Mouse (Mus musculus): ENCODE results near the gene Gm3646. TPM values are rescaled to one million over a fixed set of nuclear protein-coding genes. Genes with fewer than 3 reads are reported as not detected.
A peak's percentile ranks its signal among the peaks of the same experiment; 100 is the strongest.

Gene Gm3646
- not detected for total RNA-seq (2022)

GRCm38 (mm10) chr1:39805243-39805979 is at the start of gene Gm3646:
Gm3646 (minus strand) TSS chr1:39805332.
- DNase-seq = peak; percentile 44

GRCm38 (mm10) chr1:39847066-39847465 is 41.9 kb upstream of the Gm3646 start:
- no peak for DNase-seq

- DNase-seq = no peak
Observed at GRCm38 (mm10) chr1:39846031-39846550, 41.0 kb upstream of the Gm3646 start.

- no peak for DNase-seq
Observed at GRCm38 (mm10) chr1:39843328-39843727, 38.2 kb upstream of the Gm3646 start.

GRCm38 (mm10) chr1:39842218-39843007 is 37.3 kb upstream of the Gm3646 start:
- no peak for DNase-seq

- no peak for DNase-seq
Observed at GRCm38 (mm10) chr1:39840856-39841255, 35.7 kb upstream of the Gm3646 start.

- no peak for DNase-seq
Observed at GRCm38 (mm10) chr1:39839838-39840237, 34.7 kb upstream of the Gm3646 start.

GRCm38 (mm10) chr1:39839217-39839616 is 34.1 kb upstream of the Gm3646 start:
- DNase-seq = no peak

GRCm38 (mm10) chr1:39838487-39839169 is 33.5 kb upstream of the Gm3646 start:
- DNase-seq = no peak

- DNase-seq = no peak
Observed at GRCm38 (mm10) chr1:39831594-39832039, 26.5 kb upstream of the Gm3646 start.

GRCm38 (mm10) chr1:39830786-39831593 is 25.9 kb upstream of the Gm3646 start:
- DNase-seq = no peak

- no peak for DNase-seq
Observed at GRCm38 (mm10) chr1:39824902-39825301, 19.8 kb upstream of the Gm3646 start.

- DNase-seq = no peak
Observed at GRCm38 (mm10) chr1:39824240-39824639, 19.1 kb upstream of the Gm3646 start.

GRCm38 (mm10) chr1:39819596-39819995 is 14.5 kb upstream of the Gm3646 start:
- no peak for DNase-seq

- DNase-seq = no peak
Observed at GRCm38 (mm10) chr1:39815766-39816165, 10.6 kb upstream of the Gm3646 start.

GRCm38 (mm10) chr1:39813067-39813466 is 7.9 kb upstream of the Gm3646 start:
- DNase-seq = no peak

- no peak for DNase-seq
Observed at GRCm38 (mm10) chr1:39804789-39805188, 343 bp downstream of the Gm3646 start.

- DNase-seq = no peak
Observed at GRCm38 (mm10) chr1:39802946-39803345, 2.2 kb downstream of the Gm3646 start.

- DNase-seq = no peak
Observed at GRCm38 (mm10) chr1:39797496-39797895, 7.6 kb downstream of the Gm3646 start.

- DNase-seq = no peak
Observed at GRCm38 (mm10) chr1:39796765-39797164, 8.4 kb downstream of the Gm3646 start.

- DNase-seq = no peak
Observed at GRCm38 (mm10) chr1:39784632-39785031, 20.5 kb downstream of the Gm3646 start.

- no peak for DNase-seq
Observed at GRCm38 (mm10) chr1:39781835-39782234, 23.3 kb downstream of the Gm3646 start.

Measured in adrenal gland, adult 8-10 months (tissue).